Mouse (Mus musculus) brain, embryonic 14.5 days (tissue): Measurements from ENCODE around the gene Acoxl.

Source experiments
- CTCF ChIP-seq: fragments of 200-500 bp; IDR thresholded peaks from 2 replicates; pipeline ENCODE4 v1.5.1; 2012; ENCODE audit warnings: inconsistent platforms, mild to moderate bottlenecking, moderate library complexity, borderline replicate concordance; ENCODE audit not compliant: insufficient read depth, insufficient read length; ENCODE audit errors: extremely low read depth
- POLR2A ChIP-seq: fragments of 200-500 bp; IDR thresholded peaks from 2 replicates; pipeline ENCODE4 v1.6.1; 2012; ENCODE audit warnings: mild to moderate bottlenecking, inconsistent platforms, borderline replicate concordance; ENCODE audit not compliant: poor library complexity, insufficient read depth, insufficient read length, severe bottlenecking; ENCODE audit errors: extremely low read depth

- TF ChIP-seq CTCF: no peak
- no peak for TF ChIP-seq POLR2A
Observed at GRCm38 (mm10) chr2:128133865-128134264, 295.2 kb downstream of the Acoxl start.
